Mouse (Mus musculus) brain, adult 10 weeks (tissue): ENCODE data around the gene Tmco3. TPM values are rescaled to one million over a fixed set of nuclear protein-coding genes. Genes with fewer than 3 reads are reported as not detected.

Experiments used
- polyA plus RNA-seq: library from polyadenylated mRNA; stranded (reverse); fragments of 350-450 nt; fragmentation: Illumina TruSeq; extraction: RNeasy Lipid Tissue Mini Kit (QIAGEN cat#74804); gene quantifications from one replicate; pipeline ENCODE4 v1.2.3, GENCODE M21; 2015; ENCODE audit warnings: low read depth, low replicate concordance

Tmco3 gene
- 36.6 TPM for polyA plus RNA-seq

GRCm38 (mm10) chr8:13287692-13288623 is at the start of gene Tmco3, which contains the start of gene Dcun1d2:
Gene Tmco3, plus strand, starts transcription at chr8:13288190.
Gene Dcun1d2, minus strand, starts transcription at chr8:13288131.

GRCm38 (mm10) chr8:13254019-13254418 is 34.0 kb upstream of the Tmco3 start, which contains the start of gene Adprhl1:
Gene Adprhl1, minus strand, starts transcription at chr8:13254162.

GRCm38 (mm10) chr8:13338255-13338860 is 50.4 kb downstream of the Tmco3 start, which contains the start of gene Tfdp1:
Gene Tfdp1, plus strand, starts transcription at chr8:13338751.

Other genes starting within 250 kb of the Tmco3 start
- gene Proz, start 227.3 kb upstream of the Tmco3 start, polyA plus RNA-seq = not detected
- 21.1 TPM for gene Pcid2, start 182.7 kb upstream of the Tmco3 start, polyA plus RNA-seq
- gene Cul4a, start 182.6 kb upstream of the Tmco3 start, polyA plus RNA-seq = 51.9 TPM
- gene Lamp1, start 129.0 kb upstream of the Tmco3 start, polyA plus RNA-seq = 384 TPM
- 5.3 TPM for gene Grtp1, start 87.6 kb upstream of the Tmco3 start, polyA plus RNA-seq
- 0.27 TPM for gene Adprhl1, start 34.0 kb upstream of the Tmco3 start, polyA plus RNA-seq
- 42.8 TPM for gene Dcun1d2, start 59 bp upstream of the Tmco3 start, polyA plus RNA-seq
- gene Tfdp1, start 50.6 kb downstream of the Tmco3 start, polyA plus RNA-seq = 58.7 TPM
- gene Atp4b, start 108.6 kb downstream of the Tmco3 start, polyA plus RNA-seq = not detected
- gene Grk1, start 116.9 kb downstream of the Tmco3 start, polyA plus RNA-seq = not detected
- gene Tmem255b, start 147.0 kb downstream of the Tmco3 start, polyA plus RNA-seq = 3.5 TPM
- gene Gas6, start 206.3 kb downstream of the Tmco3 start, polyA plus RNA-seq = 78.8 TPM